Mouse (Mus musculus) thymus, adult 2 months (tissue): ENCODE measurements around the gene Parp2. TPM values are rescaled to one million over a fixed set of nuclear protein-coding genes. Genes with fewer than 3 reads are reported as not detected.

Source experiments
- DNase-seq: peaks from one replicate; pipeline ENCODE4 v3.0.0; 2021
- H3K27ac ChIP-seq: fragments of 200-500 bp; 2 replicates; pipeline ENCODE4 v1.5.1; 2012; ENCODE audit warnings: low read length, control low read depth; ENCODE audit not compliant: control insufficient read depth, insufficient read depth
- H3K27me3 ChIP-seq: fragments of 200-500 bp; 2 replicates; pipeline ENCODE4 v1.6.1; 2012; ENCODE audit warnings: mild to moderate bottlenecking, low read length, moderate library complexity, mixed read lengths; ENCODE audit not compliant: control insufficient read depth, insufficient read depth
- H3K36me3 ChIP-seq: fragments of 200-500 bp; 2 replicates; pipeline ENCODE4 v1.6.1; 2012; ENCODE audit warnings: mild to moderate bottlenecking, low read length, moderate library complexity; ENCODE audit not compliant: control insufficient read depth, insufficient read depth
- H3K4me1 ChIP-seq: fragments of 200-500 bp; replicated peaks from 2 replicates; pipeline ENCODE4 v1.6.1; 2012; ENCODE audit warnings: low read length; ENCODE audit not compliant: control insufficient read depth, insufficient read depth
- H3K4me3 ChIP-seq: fragments of 200-500 bp; 2 replicates; pipeline ENCODE4 v1.5.1; 2012; ENCODE audit warnings: mild to moderate bottlenecking, low read length, control low read depth, moderate library complexity; ENCODE audit not compliant: control insufficient read depth, insufficient read depth
- CTCF ChIP-seq: fragments of 200-500 bp; IDR thresholded peaks from 2 replicates; pipeline ENCODE4 v1.5.1; 2012; ENCODE audit warnings: mild to moderate bottlenecking, control low read depth, low read length, moderate library complexity, borderline replicate concordance; ENCODE audit not compliant: control insufficient read depth, poor library complexity, insufficient read depth; ENCODE audit errors: extremely low read depth
- POLR2A ChIP-seq: fragments of 200-500 bp; IDR thresholded peaks from 2 replicates; pipeline ENCODE4 v1.6.1; 2012; ENCODE audit warnings: mild to moderate bottlenecking, low read length, control low read depth, moderate library complexity; ENCODE audit not compliant: control insufficient read depth, poor library complexity, insufficient read depth; ENCODE audit errors: extremely low read depth
- WGBS: fragments of 180-500 bp; shearing (Covaris S2); methylation state at CpG from one replicate; pipeline ENCODE4 v1.1.7; 2018; 5-methylcytosine and 5-hydroxymethylcytosine counted together
- polyA plus RNA-seq: library from polyadenylated mRNA; depleted of rRNA; stranded (reverse); fragments of >200 nt; gene quantifications from 2 replicates; pipeline ENCODE4 v1.2.3, GENCODE M21; 2012

Gene Parp2
- polyA plus RNA-seq, 1 experiment, result 25.3 TPM

GRCm38 (mm10) chr14:50785251-50785637, 22.4 kb upstream of the Parp2 start, which contains the start of gene Ttc5:
Gene Ttc5 (minus strand): TSS chr14:50785519.
- TF ChIP-seq POLR2A (no peak), CTCF (peak; percentile 86)
- Histone ChIP-seq H3K27me3 (no peaks in the 10 kb centered on the region), H3K4me1 (no peaks in the 10 kb centered on the region), H3K36me3 (peaks cover 12% of the 10 kb centered on the region), H3K4me3 (peak within 1 kb of the TSS; percentile 77), H3K27ac (peak within 1 kb of the TSS; percentile 70)
- 1% methylated on average over 21 of the region's 21 CpGs for WGBS
- DNase-seq, result peak; percentile 93

GRCm38 (mm10) chr14:50788157-50788556, 19.5 kb upstream of the Parp2 start:
- no peaks in the 10 kb centered on the region for H3K4me1 ChIP-seq
- no peaks in the 10 kb centered on the region for H3K36me3 ChIP-seq
- no peak overlapping the region for H3K27ac ChIP-seq
- WGBS, result 19% methylated on average over 2 of the region's 2 CpGs
- TF ChIP-seq POLR2A (no peak), CTCF (no peak)
- DNase-seq, result no peak
- no peaks in the 10 kb centered on the region for H3K27me3 ChIP-seq
- H3K4me3 ChIP-seq, result no peak overlapping the region

- Histone ChIP-seq H3K4me1 (no peaks in the 10 kb centered on the region; the same call in 1 of the 2 replicates), H3K4me3 (no peak overlapping the region), H3K36me3 (no peaks in the 10 kb centered on the region), H3K27me3 (no peaks in the 10 kb centered on the region), H3K27ac (no peak overlapping the region)
- no peak for DNase-seq
- 96% methylated on average over 24 of the region's 24 CpGs for WGBS
- TF ChIP-seq POLR2A (no peak), CTCF (no peak)
These were observed 12.2 kb upstream of the Parp2 start for GRCm38 (mm10) chr14:50795261-50795935.

- H3K27ac ChIP-seq, result no peak overlapping the region
- TF ChIP-seq CTCF (no peak), POLR2A (no peak)
- WGBS, result 95% methylated on average over 4 of the region's 4 CpGs
- DNase-seq, result no peak
- H3K4me1 ChIP-seq, result no peaks in the 10 kb centered on the region; the same call in 1 of the 2 replicates
- H3K27me3 ChIP-seq, result no peaks in the 10 kb centered on the region
- no peaks in the 10 kb centered on the region for H3K36me3 ChIP-seq
- no peak overlapping the region for H3K4me3 ChIP-seq
These were observed 11.7 kb upstream of the Parp2 start for GRCm38 (mm10) chr14:50795965-50796364.

DNA sequence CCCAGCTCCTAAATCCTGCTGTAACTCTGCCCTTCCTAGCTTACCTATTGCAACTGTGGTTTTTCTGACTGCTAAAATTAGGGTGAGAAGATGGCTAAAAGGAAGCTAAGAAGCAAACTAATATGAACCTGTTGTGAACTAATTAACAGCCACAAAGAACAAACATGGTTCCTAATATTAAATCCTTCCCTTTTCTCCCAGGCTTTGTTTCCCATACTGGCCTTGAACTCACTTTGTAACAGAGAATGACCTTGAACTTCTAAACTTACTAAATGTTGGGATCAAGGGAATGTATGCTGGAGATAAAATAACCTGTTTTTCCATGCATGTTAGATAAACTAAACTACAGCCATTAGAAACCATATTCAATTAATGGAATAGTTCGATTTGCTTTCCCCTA, 11.2 kb upstream of the Parp2 start:
- TF ChIP-seq POLR2A (no peak), CTCF (no peak)
- H3K4me1 ChIP-seq, result no peaks in the 10 kb centered on the region; the same call in 1 of the 2 replicates
- no peaks in the 10 kb centered on the region for H3K36me3 ChIP-seq
- no peak for DNase-seq
- H3K27ac ChIP-seq, result no peak overlapping the region
- no peak overlapping the region for H3K4me3 ChIP-seq
- WGBS, result 92% methylated on average over 1 of the region's 1 CpGs
- no peaks in the 10 kb centered on the region for H3K27me3 ChIP-seq

GRCm38 (mm10) chr14:50798512-50798911, 9.1 kb upstream of the Parp2 start:
- DNase-seq, result peak; percentile 37
- Histone ChIP-seq H3K27me3 (no peaks in the 10 kb centered on the region), H3K4me1 (no peaks in the 10 kb centered on the region; the same call in 1 of the 2 replicates), H3K36me3 (no peaks in the 10 kb centered on the region), H3K4me3 (no peak overlapping the region), H3K27ac (no peak overlapping the region)
- no peak for TF ChIP-seq POLR2A
- TF ChIP-seq CTCF, result no peak
- 91% methylated on average over 2 of the region's 2 CpGs for WGBS

- WGBS, result 15% methylated on average over 3 of the region's 3 CpGs
- TF ChIP-seq CTCF, result no peak
- no peak for TF ChIP-seq POLR2A
- DNase-seq, result peak; percentile 29
- no peaks in the 10 kb centered on the region for H3K36me3 ChIP-seq
- H3K4me1 ChIP-seq, result no peaks in the 10 kb centered on the region; the same call in 1 of the 2 replicates
- H3K27me3 ChIP-seq, result no peaks in the 10 kb centered on the region
- H3K27ac ChIP-seq, result no peak overlapping the region
- no peak overlapping the region for H3K4me3 ChIP-seq
These were observed 8.0 kb upstream of the Parp2 start for GRCm38 (mm10) chr14:50799502-50800259.
